Mouse (Mus musculus): ENCODE data around the gene Washc4.

DNA sequence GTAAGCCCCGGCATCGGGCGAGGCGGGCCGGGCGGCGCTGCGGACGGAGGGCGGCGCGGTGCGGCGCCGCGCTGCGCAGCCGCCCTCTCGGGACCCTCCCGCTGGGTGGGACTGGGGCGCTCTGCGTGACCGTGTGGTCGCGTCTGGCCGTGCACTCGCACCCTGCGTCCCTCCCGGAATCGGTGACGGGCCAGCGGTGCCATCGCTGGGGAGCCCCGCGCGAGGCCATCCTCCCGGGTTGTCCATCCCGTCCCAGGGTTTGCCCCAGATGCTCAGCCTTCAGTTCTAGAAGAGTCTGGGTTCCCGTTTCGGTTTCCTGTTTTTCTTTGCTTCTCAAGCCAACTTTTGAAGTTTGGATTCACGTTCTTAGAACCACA is 539 bp downstream of the Washc4 start:
- no peak for TF ChIP-seq POLR2A (IDR thresholded peaks at IDR 0.05; ENCODE audit: control insufficient read depth, extremely low read depth, insufficient read depth, low read length, poor library complexity)
- no peak for TF ChIP-seq CTCF (IDR thresholded peaks at IDR 0.05; ENCODE audit: borderline replicate concordance, control insufficient read depth, extremely low read depth, insufficient read depth, low read length, poor library complexity)

Measured in thymus, adult 2 months (tissue).